Mouse (Mus musculus): Measurements from ENCODE around the gene Abl2.

GRCm38 (mm10) chr1:156667141-156667926 lies 108.7 kb downstream of the Abl2 start:
- TF ChIP-seq POLR2AphosphoS2 (IDR thresholded peaks at IDR 0.05; ENCODE audit: insufficient read length, low read depth) (no peak), POLR2A (IDR thresholded peaks at IDR 0.05; ENCODE audit: insufficient read length, low read depth) (no peak), REST (IDR thresholded peaks at IDR 0.05; ENCODE audit: insufficient read depth, insufficient read length) (no peak), SRF (IDR thresholded peaks at IDR 0.05; ENCODE audit: control insufficient read depth, insufficient read length, low read depth) (no peak), TCF12 (IDR thresholded peaks at IDR 0.05; ENCODE audit: insufficient read depth, poor library complexity, severe bottlenecking) (peak; percentile 49), MAX (IDR thresholded peaks at IDR 0.05; ENCODE audit: low read depth) (no peak), CEBPB (IDR thresholded peaks at IDR 0.05; ENCODE audit: insufficient read depth, poor library complexity, severe bottlenecking) (no peak), E2F4 (IDR thresholded peaks at IDR 0.05; ENCODE audit: insufficient read depth) (no peak), USF1 (IDR thresholded peaks at IDR 0.05; ENCODE audit: low read depth) (no peak), MYOD1 (IDR thresholded peaks at IDR 0.05; ENCODE audit: control insufficient read depth in 1 of 3, insufficient read length in 2 of 3, low read depth in 2 of 3) (peak; percentile 29 to 75 (median 38))
